Mouse (Mus musculus) neural tube, embryonic 12.5 days (tissue): ENCODE results near the gene Msantd3. TPM values are rescaled to one million over a fixed set of nuclear protein-coding genes. Genes with fewer than 3 reads are reported as not detected.

Source experiments
- ATAC-seq: fragments of 200-750 bp; cut with Nextera tagmentation; 2 replicates; pipeline ENCODE4 v1.8.0; 2017; ENCODE audit warnings: low read depth, mild to moderate bottlenecking, moderate TSS enrichment, moderate library complexity; ENCODE audit not compliant: low FRiP score
- H3K27ac ChIP-seq: fragments of 300-500 bp; sonication (generic); 2 replicates; pipeline ENCODE4 v1.5.1; 2016
- H3K27me3 ChIP-seq: fragments of 300-500 bp; sonication (generic); replicated peaks from 2 replicates; pipeline ENCODE4 v1.6.1; 2016; ENCODE audit warnings: mild to moderate bottlenecking
- H3K36me3 ChIP-seq: fragments of 300-500 bp; sonication (generic); 2 replicates; pipeline ENCODE4 v1.6.1; 2016; ENCODE audit warnings: mild to moderate bottlenecking
- H3K4me1 ChIP-seq: fragments of 300-500 bp; sonication (generic); 2 replicates; pipeline ENCODE4 v1.6.1; 2016
- H3K4me2 ChIP-seq: fragments of 300-500 bp; sonication (generic); replicated peaks from 2 replicates; pipeline ENCODE4 v1.6.1; 2016; ENCODE audit warnings: mild to moderate bottlenecking
- H3K4me3 ChIP-seq: fragments of 300-500 bp; sonication (generic); 2 replicates; pipeline ENCODE4 v1.5.1; 2016
- H3K9ac ChIP-seq: fragments of 300-500 bp; sonication (generic); 2 replicates; pipeline ENCODE4 v1.6.1; 2016; ENCODE audit warnings: mild to moderate bottlenecking
- H3K9me3 ChIP-seq: fragments of 300-500 bp; sonication (generic); 2 replicates; pipeline ENCODE4 v1.6.1; 2016; ENCODE audit warnings: mild to moderate bottlenecking
- WGBS: fragments of 180-500 bp; shearing (Covaris S2); methylation state at CpG from one replicate; pipeline ENCODE4 v1.1.7; 2016; 5-methylcytosine and 5-hydroxymethylcytosine counted together
- polyA plus RNA-seq: library from polyadenylated mRNA; unstranded; fragments of >200 nt; fragmentation: Nextera tagmentation; extraction: Ambion mirVana; gene quantifications from 2 replicates; pipeline ENCODE4 v1.2.1, GENCODE M21; 2016

The Msantd3 gene
- polyA plus RNA-seq, 1 experiment from 2014 or later: 51.3 TPM

DNA sequence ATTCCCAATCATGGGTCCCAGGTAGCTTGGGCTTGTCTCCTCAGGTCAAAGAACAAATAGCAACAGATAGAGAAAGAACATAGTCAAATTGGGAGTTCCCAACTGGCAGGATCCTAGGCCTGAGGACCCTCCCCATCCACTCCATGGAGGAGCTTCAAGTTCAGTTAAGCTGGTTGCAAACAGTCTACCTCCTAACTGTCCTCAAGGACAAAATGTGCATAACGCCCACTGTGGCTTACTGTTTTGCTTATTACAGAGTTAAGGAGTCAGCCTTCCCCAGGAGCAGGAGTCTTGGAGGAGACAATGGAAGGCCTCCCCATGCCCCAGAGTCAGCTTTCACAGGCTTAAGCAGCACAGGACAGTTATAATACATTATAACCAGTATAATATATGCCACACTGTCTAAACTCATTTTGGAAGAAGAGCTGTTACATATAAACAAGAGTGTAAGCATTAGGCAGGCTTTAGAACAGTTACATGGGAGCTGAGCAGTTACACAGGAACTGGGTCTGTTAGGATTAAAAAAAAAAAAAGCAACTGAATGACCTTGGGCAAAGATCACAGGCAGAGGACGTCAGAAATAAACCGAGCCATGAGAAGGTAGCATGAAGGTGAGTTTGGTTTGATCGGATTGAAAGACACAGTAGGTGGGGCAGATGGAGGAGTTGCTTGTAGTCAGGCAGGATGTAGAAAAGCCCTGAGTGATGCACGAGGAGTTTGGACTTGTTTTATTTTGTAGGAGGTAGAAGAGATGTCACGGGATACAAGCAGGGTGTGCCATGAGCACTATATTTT lies 3.5 kb downstream of the Msantd3 start:
- Histone ChIP-seq H3K4me3 (no peak overlapping the region), H3K27ac (no peak overlapping the region), H3K36me3 (no peaks in the 10 kb centered on the region), H3K4me2 (no peak overlapping the region; the same call in 1 of the 2 replicates), H3K9ac (no peak overlapping the region), H3K27me3 (no peaks in the 10 kb centered on the region), H3K9me3 (no peaks in the 10 kb centered on the region), H3K4me1 (peaks cover 65% of the 10 kb centered on the region)
- no peak for ATAC-seq
- WGBS: 74% methylated on average over 6 of the region's 6 CpGs

DNA sequence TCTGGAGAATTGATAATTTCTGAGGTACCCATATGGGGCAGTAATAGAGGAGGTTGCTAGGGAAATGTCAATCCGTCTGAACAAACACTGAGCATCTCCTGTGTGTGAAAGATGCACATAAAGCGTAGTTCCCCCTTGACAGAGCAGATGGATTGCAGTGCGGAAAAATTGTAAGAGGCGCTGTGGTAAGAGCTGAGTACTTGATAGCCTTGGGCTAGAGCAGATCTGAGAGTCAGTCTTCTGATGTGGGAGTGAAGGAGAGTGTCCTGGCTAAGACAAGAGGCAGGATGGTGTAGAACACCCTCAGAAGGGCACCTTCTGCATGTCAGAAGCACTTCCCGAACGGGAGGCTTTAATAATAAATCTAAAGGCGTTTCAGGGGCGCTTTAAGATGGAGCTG lies 4.4 kb downstream of the Msantd3 start:
- WGBS: 67% methylated on average over 8 of the region's 8 CpGs
- peaks cover 72% of the 10 kb centered on the region for H3K4me1 ChIP-seq
- no peaks in the 10 kb centered on the region for H3K36me3 ChIP-seq
- H3K4me3 ChIP-seq: no peak overlapping the region
- no peak overlapping the region for H3K4me2 ChIP-seq
- H3K9me3 ChIP-seq: no peaks in the 10 kb centered on the region
- no peak overlapping the region for H3K27ac ChIP-seq
- no peaks in the 10 kb centered on the region for H3K27me3 ChIP-seq
- H3K9ac ChIP-seq: no peak overlapping the region
- ATAC-seq: no peak

DNA sequence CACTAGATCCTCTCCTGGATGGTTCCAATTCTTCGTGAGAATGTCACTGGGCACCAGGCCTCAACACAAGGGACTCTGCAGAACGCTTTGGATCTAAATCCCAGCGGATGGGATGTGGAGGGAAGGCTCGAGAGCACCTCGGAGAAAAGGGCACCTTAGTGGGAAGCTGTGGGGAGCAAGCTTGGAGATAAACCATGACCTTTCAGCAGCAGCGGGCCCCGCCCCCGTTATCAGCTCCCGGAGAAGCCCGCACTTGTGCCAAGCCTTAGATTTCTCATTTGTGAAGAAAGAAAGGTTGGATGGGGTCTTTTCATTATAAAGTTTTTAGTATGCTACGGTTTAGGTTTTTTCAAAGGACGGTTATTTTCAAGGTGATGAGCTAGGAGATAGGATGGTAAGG lies 6.2 kb downstream of the Msantd3 start:
- H3K4me3 ChIP-seq: no peak overlapping the region
- no peak overlapping the region for H3K9ac ChIP-seq
- H3K4me1 ChIP-seq: peaks cover 72% of the 10 kb centered on the region

DNA sequence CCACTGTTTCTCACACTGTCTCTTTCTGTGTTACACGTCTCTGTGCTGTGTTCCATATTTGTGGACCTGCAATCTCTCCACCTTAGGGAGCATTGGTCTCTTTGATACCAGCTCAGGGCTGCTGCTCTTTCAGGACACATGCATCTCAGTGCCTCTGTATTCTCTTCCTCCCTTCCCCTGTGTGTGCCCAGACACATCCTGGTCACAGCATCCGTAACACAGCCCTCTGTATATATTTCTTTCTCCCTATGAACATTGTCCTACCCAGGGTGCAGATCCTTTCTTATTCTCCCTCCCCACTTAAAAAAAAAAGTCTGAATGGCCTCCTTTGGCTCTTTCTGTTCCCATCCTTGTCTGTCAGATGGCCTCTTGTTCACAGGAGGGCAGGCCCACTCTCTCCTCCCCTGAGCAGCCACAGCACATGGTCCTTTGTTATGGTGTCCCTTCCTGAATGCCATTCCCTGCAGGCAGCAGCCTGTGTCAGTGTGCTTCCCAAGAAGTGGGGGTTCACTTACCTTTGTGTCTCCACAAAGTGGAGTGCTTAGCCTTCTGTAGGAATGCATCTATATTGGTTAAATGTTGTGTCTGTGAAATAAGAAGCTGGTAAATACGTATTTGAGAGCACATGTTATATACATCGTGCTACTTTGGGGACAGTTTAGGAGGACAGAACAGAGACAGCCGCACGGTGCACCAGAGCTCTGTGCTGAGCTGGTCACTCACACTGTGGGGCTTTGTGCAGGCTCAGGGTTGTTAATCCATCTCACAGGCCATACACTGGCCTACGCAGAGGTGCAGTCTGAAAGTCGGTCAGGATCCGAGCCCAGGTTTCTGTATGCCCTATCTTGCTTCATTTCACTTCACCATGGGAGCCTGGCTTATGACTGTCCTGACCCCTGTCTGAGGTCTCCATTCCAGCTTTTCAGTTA lies 7.1 kb downstream of the Msantd3 start:
- Histone ChIP-seq H3K4me1 (peaks cover 66% of the 10 kb centered on the region), H3K36me3 (no peaks in the 10 kb centered on the region), H3K9ac (peak overlapping the region; percentile 47), H3K4me3 (no peak overlapping the region), H3K27me3 (no peaks in the 10 kb centered on the region), H3K27ac (peak overlapping the region; percentile 59), H3K9me3 (no peaks in the 10 kb centered on the region), H3K4me2 (peak overlapping the region; percentile 21; the same call in 1 of the 2 replicates)
- WGBS: 26% methylated on average over 9 of the region's 9 CpGs
- peak; percentile 63; the same call in 1 of the 2 replicates for ATAC-seq

More for the DNA sequence above, 6.2 kb downstream of the Msantd3 start:
- H3K27me3 ChIP-seq: no peaks in the 10 kb centered on the region
- H3K9me3 ChIP-seq: no peaks in the 10 kb centered on the region
- H3K27ac ChIP-seq: no peak overlapping the region
- WGBS: 58% methylated on average over 12 of the region's 12 CpGs
- no peak for ATAC-seq
- H3K36me3 ChIP-seq: no peaks in the 10 kb centered on the region
- 0 out of 2 replicates have a peak overlapping the region, but pooled peaks have one; percentile 21 for H3K4me2 ChIP-seq

DNA sequence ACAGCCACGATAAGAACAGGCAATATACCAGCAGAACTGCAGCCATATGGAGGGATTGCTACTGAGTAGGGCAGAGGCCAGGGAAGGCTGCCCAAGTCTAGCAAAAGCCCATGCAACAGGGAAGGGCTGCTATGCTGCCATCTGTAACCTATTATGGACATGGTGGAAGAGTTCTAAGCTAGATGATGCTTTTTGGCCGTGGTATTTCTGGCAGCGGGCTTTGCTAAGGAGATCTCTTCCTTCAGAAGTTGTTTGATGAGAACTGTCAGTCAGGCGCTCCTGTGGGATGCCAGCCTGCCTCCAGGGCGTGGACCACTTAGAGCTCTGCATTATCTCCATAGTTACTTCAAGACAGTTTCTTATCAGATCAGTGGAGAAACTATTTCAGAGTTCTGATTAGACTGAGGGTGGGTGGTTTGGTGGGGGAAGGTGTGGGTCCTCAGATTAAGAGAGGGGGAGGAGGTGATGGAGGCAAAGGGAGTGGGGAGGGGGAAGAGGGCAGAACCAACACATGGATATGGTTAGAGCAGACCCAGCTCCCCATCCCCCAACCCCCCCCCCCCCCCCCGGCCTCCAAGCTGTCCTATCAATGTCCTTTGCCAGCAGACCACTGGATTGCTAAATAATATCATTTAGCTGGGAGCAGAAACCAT lies 8.8 kb downstream of the Msantd3 start:
- WGBS: 61% methylated on average over 6 of the region's 6 CpGs
- H3K9ac ChIP-seq: no peak overlapping the region; the same call in 1 of the 2 replicates
- no peaks in the 10 kb centered on the region for H3K27me3 ChIP-seq

DNA sequence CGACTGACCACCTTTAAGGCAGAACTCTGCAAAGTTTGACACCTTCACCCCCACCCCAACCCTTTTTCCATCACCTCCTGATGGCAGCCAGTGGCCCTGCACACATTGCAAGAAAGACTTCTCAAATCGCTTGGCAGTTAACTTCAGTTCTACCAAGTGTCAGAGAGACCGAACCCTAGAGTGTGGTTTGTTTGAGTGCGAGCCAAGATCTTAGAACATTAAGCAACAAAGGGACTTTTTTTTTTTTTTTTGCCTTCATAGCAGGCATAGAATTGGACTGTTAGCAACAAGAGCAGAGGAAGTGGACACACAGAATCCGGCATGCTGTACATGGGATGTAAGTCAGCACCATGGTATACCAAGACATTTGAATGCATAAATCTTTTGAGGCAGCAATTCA lies 9.9 kb downstream of the Msantd3 start:
- ATAC-seq: no peak
- H3K27ac ChIP-seq: no peak overlapping the region
- H3K4me2 ChIP-seq: no peak overlapping the region
- no peak overlapping the region for H3K9ac ChIP-seq
- WGBS: 89% methylated on average over 5 of the region's 5 CpGs
- H3K36me3 ChIP-seq: peaks cover 24% of the 10 kb centered on the region
- H3K27me3 ChIP-seq: no peaks in the 10 kb centered on the region
- no peak overlapping the region for H3K4me3 ChIP-seq
- no peaks in the 10 kb centered on the region for H3K9me3 ChIP-seq
- peaks cover 40% of the 10 kb centered on the region for H3K4me1 ChIP-seq

More for the DNA sequence above, 8.8 kb downstream of the Msantd3 start:
- Histone ChIP-seq H3K27ac (no peak overlapping the region), H3K36me3 (peaks cover 13% of the 10 kb centered on the region), H3K4me1 (peaks cover 52% of the 10 kb centered on the region), H3K4me3 (no peak overlapping the region), H3K9me3 (no peaks in the 10 kb centered on the region), H3K4me2 (0 out of 2 replicates have a peak overlapping the region, but pooled peaks have one; percentile 5)
- no peak for ATAC-seq

DNA sequence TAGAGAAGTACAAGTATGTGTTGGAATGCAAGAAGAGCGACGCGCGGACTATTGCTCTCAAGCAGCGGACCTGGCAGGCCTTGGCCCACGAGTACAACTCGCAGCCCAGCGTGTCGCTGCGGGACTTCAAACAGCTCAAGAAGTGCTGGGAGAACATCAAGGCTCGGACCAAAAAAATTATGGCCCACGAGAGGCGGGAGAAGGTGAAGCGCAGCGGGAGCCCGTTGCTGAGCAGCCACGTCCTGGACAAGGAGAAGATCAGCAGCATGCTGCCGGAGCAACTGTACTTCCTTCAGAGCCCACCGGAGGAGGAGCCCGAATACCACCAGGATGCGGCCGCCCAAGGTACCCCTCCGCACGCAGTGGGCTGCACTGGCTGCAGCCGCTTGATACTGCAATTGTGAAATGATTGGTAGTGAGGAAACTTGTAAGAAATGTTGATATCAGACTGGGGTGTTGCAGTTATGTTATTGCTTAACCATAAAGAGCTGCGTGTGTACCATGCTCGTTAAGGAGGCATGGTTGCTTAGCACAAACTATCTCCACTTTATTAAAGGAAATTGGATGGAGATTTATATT lies 12.8 kb downstream of the Msantd3 start:
- no peak for ATAC-seq
- no peak overlapping the region for H3K4me2 ChIP-seq
- H3K27ac ChIP-seq: no peak overlapping the region
- peaks cover 12% of the 10 kb centered on the region; the same call in 1 of the 2 replicates for H3K4me1 ChIP-seq
- no peaks in the 10 kb centered on the region for H3K9me3 ChIP-seq
- peaks cover 37% of the 10 kb centered on the region for H3K36me3 ChIP-seq
- H3K4me3 ChIP-seq: no peak overlapping the region
- WGBS: 94% methylated on average over 27 of the region's 27 CpGs
- H3K9ac ChIP-seq: no peak overlapping the region
- H3K27me3 ChIP-seq: no peaks in the 10 kb centered on the region

DNA sequence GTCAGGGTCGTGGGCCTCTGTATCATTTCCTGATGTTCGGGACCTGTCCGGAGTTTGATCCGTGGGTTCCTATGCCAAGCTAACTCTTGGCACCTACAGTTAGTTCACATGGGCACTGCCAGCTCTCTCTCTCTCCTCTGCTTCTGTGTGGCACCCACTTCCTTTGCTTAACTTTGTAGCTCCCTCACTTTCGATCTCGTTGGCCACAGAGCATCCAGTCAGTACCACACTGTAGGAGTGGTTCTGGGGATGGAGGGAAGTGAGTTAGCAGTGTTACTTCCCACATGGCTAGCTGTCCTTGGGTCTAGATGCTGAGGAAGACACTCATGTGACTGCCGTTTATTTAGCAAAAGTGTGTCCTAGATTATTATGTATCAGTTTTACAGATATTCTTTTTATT lies 14.4 kb downstream of the Msantd3 start:
- WGBS: 93% methylated on average over 7 of the region's 7 CpGs
- Histone ChIP-seq H3K36me3 (peaks cover 46% of the 10 kb centered on the region), H3K27me3 (no peaks in the 10 kb centered on the region), H3K9me3 (no peaks in the 10 kb centered on the region), H3K4me2 (no peak overlapping the region), H3K9ac (no peak overlapping the region), H3K4me3 (no peak overlapping the region), H3K27ac (no peak overlapping the region), H3K4me1 (no peaks in the 10 kb centered on the region)
- ATAC-seq: no peak

DNA sequence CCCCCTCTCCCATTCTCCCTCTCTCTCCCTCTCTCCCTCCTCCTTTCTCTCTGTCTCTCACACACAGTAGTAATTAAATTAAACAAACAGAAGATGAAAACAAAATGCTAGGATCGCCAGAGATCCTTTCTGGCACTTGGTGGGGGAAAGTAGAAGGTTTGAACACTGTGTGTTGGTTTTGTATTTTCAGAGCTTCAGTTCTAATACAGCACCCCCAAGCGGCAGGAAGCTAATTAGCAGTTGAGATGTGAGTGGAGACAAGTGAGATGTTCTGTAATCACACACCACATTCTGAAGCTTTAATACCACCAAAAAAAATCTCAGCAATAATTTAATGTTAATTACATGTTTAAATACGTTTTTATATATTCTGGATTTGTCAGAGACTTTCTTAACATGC lies 16.0 kb downstream of the Msantd3 start:
- H3K36me3 ChIP-seq: peaks cover 58% of the 10 kb centered on the region
- H3K4me1 ChIP-seq: no peaks in the 10 kb centered on the region
- H3K9me3 ChIP-seq: no peaks in the 10 kb centered on the region
- no peak for ATAC-seq
- no peaks in the 10 kb centered on the region for H3K27me3 ChIP-seq
- H3K4me3 ChIP-seq: no peak overlapping the region
- 31% methylated on average over 3 of the region's 3 CpGs for WGBS
- no peak overlapping the region for H3K9ac ChIP-seq
- H3K27ac ChIP-seq: no peak overlapping the region
- no peak overlapping the region for H3K4me2 ChIP-seq

DNA sequence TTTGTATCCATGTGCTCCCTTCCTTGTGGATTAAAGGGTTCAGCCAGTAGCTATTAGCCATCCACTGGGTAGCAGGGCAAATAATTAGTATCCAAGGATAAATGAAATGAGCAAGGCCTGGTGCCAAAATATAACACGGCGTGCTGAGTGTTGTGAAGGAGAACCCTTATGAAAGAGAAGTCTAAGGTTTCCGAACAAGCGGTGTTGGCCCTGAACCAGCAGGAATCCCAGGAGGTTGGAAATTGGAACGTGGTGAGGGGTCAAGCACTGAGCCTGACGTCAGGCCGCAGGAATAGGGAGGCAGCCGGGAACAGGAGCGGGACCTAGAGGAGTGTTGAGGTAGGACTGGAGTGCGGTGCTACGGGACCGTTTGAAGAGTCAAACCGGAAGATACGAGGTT lies 19.9 kb downstream of the Msantd3 start:
- Histone ChIP-seq H3K4me2 (no peak overlapping the region), H3K4me3 (no peak overlapping the region), H3K27me3 (no peaks in the 10 kb centered on the region), H3K27ac (no peak overlapping the region), H3K4me1 (no peaks in the 10 kb centered on the region), H3K9me3 (no peaks in the 10 kb centered on the region), H3K36me3 (peaks cover 62% of the 10 kb centered on the region), H3K9ac (no peak overlapping the region)
- ATAC-seq: no peak
- 87% methylated on average over 14 of the region's 14 CpGs for WGBS

DNA sequence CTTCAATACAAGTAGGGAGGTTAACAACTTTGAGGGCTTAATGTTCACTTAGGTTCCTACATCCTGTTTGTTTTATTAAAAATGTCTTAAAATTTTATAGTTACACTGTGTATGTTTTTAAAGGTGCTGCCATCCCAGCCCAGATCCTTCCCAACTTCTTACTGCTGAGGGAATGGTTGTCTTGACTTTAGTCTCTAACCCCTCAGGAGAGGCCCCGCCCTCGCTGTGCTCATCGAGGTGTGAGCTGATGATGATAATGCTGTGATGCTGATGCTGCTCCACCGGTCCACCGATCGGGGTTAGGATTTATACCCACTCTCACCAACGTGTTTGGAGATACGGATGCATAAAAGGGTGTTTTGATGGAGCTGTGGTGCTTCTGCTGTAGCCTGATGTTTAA lies 22.1 kb downstream of the Msantd3 start:
- Histone ChIP-seq H3K9ac (no peak overlapping the region), H3K36me3 (peaks cover 58% of the 10 kb centered on the region), H3K4me3 (no peak overlapping the region), H3K4me1 (no peaks in the 10 kb centered on the region), H3K9me3 (no peaks in the 10 kb centered on the region), H3K27me3 (no peaks in the 10 kb centered on the region), H3K27ac (no peak overlapping the region), H3K4me2 (no peak overlapping the region)
- ATAC-seq: no peak
- 88% methylated on average over 8 of the region's 8 CpGs for WGBS
